Mouse (Mus musculus) hindbrain, embryonic 12.5 days (tissue): ENCODE measurements at regions not wholly inside any gene's neighbourhood (a gene's known extent, or its start where the extent isn't known, plus 50 kb on each side); places are given as distances from the start of the nearest gene placed in this dataset.

ENCODE experiments used
- ATAC-seq: fragments of 200-750 bp; cut with Nextera tagmentation; 2 replicates; pipeline ENCODE4 v1.8.0; 2017; ENCODE audit warnings: moderate TSS enrichment; ENCODE audit not compliant: low FRiP score
- H3K27ac ChIP-seq: fragments of 300-500 bp; sonication (generic); 2 replicates; pipeline ENCODE4 v1.5.1; 2016; ENCODE audit warnings: mild to moderate bottlenecking
- H3K27me3 ChIP-seq: fragments of 300-500 bp; sonication (generic); 2 replicates; pipeline ENCODE4 v1.6.1; 2016; ENCODE audit warnings: mild to moderate bottlenecking
- H3K36me3 ChIP-seq: fragments of 300-500 bp; sonication (generic); 2 replicates; pipeline ENCODE4 v1.6.1; 2016; ENCODE audit warnings: mild to moderate bottlenecking
- H3K4me1 ChIP-seq: fragments of 300-500 bp; sonication (generic); 2 replicates; pipeline ENCODE4 v1.6.1; 2016
- H3K4me2 ChIP-seq: fragments of 300-500 bp; sonication (generic); replicated peaks from 2 replicates; pipeline ENCODE4 v1.6.1; 2016; ENCODE audit warnings: mild to moderate bottlenecking
- H3K4me3 ChIP-seq: fragments of 300-500 bp; sonication (generic); 2 replicates; pipeline ENCODE4 v1.5.1; 2016; ENCODE audit warnings: mild to moderate bottlenecking
- H3K9ac ChIP-seq: fragments of 300-500 bp; sonication (generic); 2 replicates; pipeline ENCODE4 v1.6.1; 2016; ENCODE audit warnings: mild to moderate bottlenecking, moderate library complexity
- H3K9me3 ChIP-seq: fragments of 300-500 bp; sonication (generic); replicated peaks from 2 replicates; pipeline ENCODE4 v1.6.1; 2016; ENCODE audit warnings: mild to moderate bottlenecking
- WGBS: fragments of 180-500 bp; shearing (Covaris S2); methylation state at CpG from one replicate; pipeline ENCODE4 v1.1.7; 2016; 5-methylcytosine and 5-hydroxymethylcytosine counted together

GRCm38 (mm10) chr12:110376062-110376837, 70.7 kb upstream of the Ppp2r5c start:
- no peaks in the 10 kb centered on the region for H3K9me3 ChIP-seq
- H3K4me1 ChIP-seq = peaks cover 29% of the 10 kb centered on the region
- no peak overlapping the region for H3K4me2 ChIP-seq
- no peaks in the 10 kb centered on the region for H3K36me3 ChIP-seq
- no peak for ATAC-seq
- no peak overlapping the region for H3K9ac ChIP-seq
- 29% methylated on average over 7 of the region's 7 CpGs for WGBS
- peaks cover 33% of the 10 kb centered on the region for H3K27me3 ChIP-seq
- peak overlapping the region; percentile 17; the same call in 1 of the 2 replicates for H3K27ac ChIP-seq
- H3K4me3 ChIP-seq = no peak overlapping the region

GRCm38 (mm10) chr12:110376838-110377150, 70.1 kb upstream of the Ppp2r5c start:
- Histone ChIP-seq H3K4me3 (no peak overlapping the region), H3K4me2 (no peak overlapping the region), H3K27me3 (peaks cover 33% of the 10 kb centered on the region), H3K4me1 (peaks cover 29% of the 10 kb centered on the region), H3K9me3 (no peaks in the 10 kb centered on the region), H3K36me3 (no peaks in the 10 kb centered on the region), H3K9ac (no peak overlapping the region), H3K27ac (no peak overlapping the region)
- 66% methylated on average over 4 of the region's 4 CpGs for WGBS
- ATAC-seq = no peak

GRCm38 (mm10) chr12:110377306-110377705, 69.6 kb upstream of the Ppp2r5c start:
- no peak for ATAC-seq
- Histone ChIP-seq H3K36me3 (no peaks in the 10 kb centered on the region), H3K27me3 (peaks cover 28% of the 10 kb centered on the region), H3K4me1 (peaks cover 27% of the 10 kb centered on the region), H3K9me3 (no peaks in the 10 kb centered on the region), H3K4me3 (no peak overlapping the region), H3K9ac (no peak overlapping the region), H3K4me2 (no peak overlapping the region), H3K27ac (no peak overlapping the region)
- 66% methylated on average over 6 of the region's 6 CpGs for WGBS

GRCm38 (mm10) chr12:110377734-110378133, 69.2 kb upstream of the Ppp2r5c start:
- WGBS = 68% methylated on average over 10 of the region's 10 CpGs
- Histone ChIP-seq H3K9ac (no peak overlapping the region), H3K36me3 (no peaks in the 10 kb centered on the region), H3K27ac (no peak overlapping the region), H3K4me2 (no peak overlapping the region), H3K4me3 (no peak overlapping the region), H3K4me1 (peaks cover 26% of the 10 kb centered on the region), H3K9me3 (no peaks in the 10 kb centered on the region), H3K27me3 (peaks cover 26% of the 10 kb centered on the region)
- no peak for ATAC-seq

- no peak overlapping the region for H3K9ac ChIP-seq
- no peak overlapping the region for H3K4me2 ChIP-seq
- peaks cover 26% of the 10 kb centered on the region for H3K27me3 ChIP-seq
- H3K4me1 ChIP-seq = peaks cover 22% of the 10 kb centered on the region
- no peak for ATAC-seq
- 72% methylated on average over 5 of the region's 5 CpGs for WGBS
- no peaks in the 10 kb centered on the region for H3K36me3 ChIP-seq
- H3K27ac ChIP-seq = no peak overlapping the region
- H3K4me3 ChIP-seq = no peak overlapping the region
- H3K9me3 ChIP-seq = no peaks in the 10 kb centered on the region
Observed at GRCm38 (mm10) chr12:110378302-110378701, 68.6 kb upstream of the Ppp2r5c start.

- Histone ChIP-seq H3K4me2 (no peak overlapping the region), H3K9me3 (no peaks in the 10 kb centered on the region), H3K27ac (no peak overlapping the region), H3K36me3 (no peaks in the 10 kb centered on the region), H3K27me3 (peaks cover 13% of the 10 kb centered on the region), H3K4me1 (peaks cover 21% of the 10 kb centered on the region), H3K9ac (no peak overlapping the region), H3K4me3 (no peak overlapping the region)
- ATAC-seq = no peak
- WGBS = 70% methylated on average over 12 of the region's 12 CpGs
Observed at GRCm38 (mm10) chr12:110379721-110380120, 67.2 kb upstream of the Ppp2r5c start.

GRCm38 (mm10) chr12:110380831-110381750, 65.8 kb upstream of the Ppp2r5c start:
- peaks cover 5% of the 10 kb centered on the region for H3K27me3 ChIP-seq
- H3K9me3 ChIP-seq = no peaks in the 10 kb centered on the region
- no peak overlapping the region for H3K9ac ChIP-seq
- H3K4me1 ChIP-seq = peaks cover 11% of the 10 kb centered on the region
- no peaks in the 10 kb centered on the region for H3K36me3 ChIP-seq
- WGBS = 67% methylated on average over 25 of the region's 25 CpGs
- H3K27ac ChIP-seq = peak overlapping the region; percentile 40; the same call in 1 of the 2 replicates
- ATAC-seq = no peak
- no peak overlapping the region for H3K4me3 ChIP-seq
- no peak overlapping the region for H3K4me2 ChIP-seq

- H3K4me2 ChIP-seq = no peak overlapping the region
- no peaks in the 10 kb centered on the region for H3K9me3 ChIP-seq
- H3K27ac ChIP-seq = 0 out of 2 replicates have a peak overlapping the region, but pooled peaks have one; percentile 48
- no peaks in the 10 kb centered on the region; the same call in 1 of the 2 replicates for H3K27me3 ChIP-seq
- no peak overlapping the region for H3K9ac ChIP-seq
- no peak overlapping the region for H3K4me3 ChIP-seq
- H3K4me1 ChIP-seq = peaks cover 12% of the 10 kb centered on the region; the same call in 1 of the 2 replicates
- H3K36me3 ChIP-seq = no peaks in the 10 kb centered on the region
- 60% methylated on average over 20 of the region's 20 CpGs for WGBS
- no peak for ATAC-seq
Observed at GRCm38 (mm10) chr12:110385031-110385430, 61.9 kb upstream of the Ppp2r5c start.

GRCm38 (mm10) chr12:110385801-110386599, 60.9 kb upstream of the Ppp2r5c start:
- Histone ChIP-seq H3K4me2 (no peak overlapping the region), H3K36me3 (no peaks in the 10 kb centered on the region), H3K9ac (no peak overlapping the region), H3K27me3 (no peaks in the 10 kb centered on the region; the same call in 1 of the 2 replicates), H3K27ac (0 out of 2 replicates have a peak overlapping the region, but pooled peaks have one; percentile 48), H3K4me1 (peaks cover 12% of the 10 kb centered on the region; the same call in 1 of the 2 replicates), H3K9me3 (no peaks in the 10 kb centered on the region), H3K4me3 (no peak overlapping the region)
- 80% methylated on average over 20 of the region's 20 CpGs for WGBS
- ATAC-seq = no peak

GRCm38 (mm10) chr12:110387056-110387455, 59.9 kb upstream of the Ppp2r5c start:
- no peaks in the 10 kb centered on the region for H3K36me3 ChIP-seq
- H3K4me3 ChIP-seq = no peak overlapping the region
- no peaks in the 10 kb centered on the region for H3K27me3 ChIP-seq
- H3K9me3 ChIP-seq = no peaks in the 10 kb centered on the region
- WGBS = 65% methylated on average over 11 of the region's 11 CpGs
- H3K4me2 ChIP-seq = no peak overlapping the region
- peaks cover 12% of the 10 kb centered on the region; the same call in 1 of the 2 replicates for H3K4me1 ChIP-seq
- no peak overlapping the region for H3K9ac ChIP-seq
- H3K27ac ChIP-seq = no peak overlapping the region; the same call in 1 of the 2 replicates
- ATAC-seq = no peak

- no peaks in the 10 kb centered on the region for H3K27me3 ChIP-seq
- H3K4me1 ChIP-seq = peaks cover 12% of the 10 kb centered on the region; the same call in 1 of the 2 replicates
- no peaks in the 10 kb centered on the region for H3K9me3 ChIP-seq
- no peak overlapping the region for H3K4me2 ChIP-seq
- 70% methylated on average over 4 of the region's 4 CpGs for WGBS
- no peaks in the 10 kb centered on the region for H3K36me3 ChIP-seq
- no peak overlapping the region for H3K4me3 ChIP-seq
- H3K27ac ChIP-seq = no peak overlapping the region; the same call in 1 of the 2 replicates
- no peak overlapping the region for H3K9ac ChIP-seq
- ATAC-seq = no peak
Observed at GRCm38 (mm10) chr12:110387567-110387966, 59.4 kb upstream of the Ppp2r5c start.
